Mouse (Mus musculus) forebrain, embryonic 16.5 days (tissue): ENCODE measurements around the gene Ankrd37. TPM values are rescaled to one million over a fixed set of nuclear protein-coding genes. Genes with fewer than 3 reads are reported as not detected.
A peak's percentile ranks its signal among the peaks of the same experiment; 100 is the strongest.

ENCODE experiments used
- ATAC-seq: fragments of 200-750 bp; cut with Nextera tagmentation; 2 replicates; pipeline ENCODE4 v1.8.0; 2017; ENCODE audit warnings: mild to moderate bottlenecking, moderate library complexity
- H3K27ac ChIP-seq: fragments of 300-500 bp; sonication (generic); 2 replicates; pipeline ENCODE4 v1.5.1; 2014; ENCODE audit warnings: low read length, control low read depth
- H3K27me3 ChIP-seq: fragments of 300-500 bp; sonication (generic); replicated peaks from 2 replicates; pipeline ENCODE4 v1.6.1; 2014; ENCODE audit warnings: low read length; ENCODE audit not compliant: control insufficient read depth, insufficient read depth
- H3K36me3 ChIP-seq: fragments of 300-500 bp; sonication (generic); 2 replicates; pipeline ENCODE4 v1.6.1; 2014; ENCODE audit not compliant: control insufficient read depth, insufficient read depth
- H3K4me1 ChIP-seq: fragments of 300-500 bp; sonication (generic); replicated peaks from 2 replicates; pipeline ENCODE4 v1.6.1; 2014; ENCODE audit warnings: low read length; ENCODE audit not compliant: control insufficient read depth, insufficient read depth
- H3K4me2 ChIP-seq: fragments of 300-500 bp; sonication (generic); 2 replicates; pipeline ENCODE4 v1.6.1; 2014; ENCODE audit warnings: mild to moderate bottlenecking, low read length, control low read depth
- H3K4me3 ChIP-seq: fragments of 300-500 bp; sonication (generic); replicated peaks from 2 replicates; pipeline ENCODE4 v1.5.1; 2014; ENCODE audit warnings: mild to moderate bottlenecking, low read length, control low read depth
- H3K9ac ChIP-seq: fragments of 300-500 bp; sonication (generic); replicated peaks from 2 replicates; pipeline ENCODE4 v1.6.1; 2014; ENCODE audit warnings: low read depth, low read length, control low read depth
- H3K9me3 ChIP-seq: fragments of 300-500 bp; sonication (generic); 2 replicates; pipeline ENCODE4 v1.6.1; 2016; ENCODE audit warnings: low read length; ENCODE audit not compliant: control insufficient read depth
- WGBS: fragments of 180-500 bp; shearing (Covaris S2); extraction: QIAGEN DNeasy Blood & Tissue Kit; methylation state at CpG from one replicate; pipeline ENCODE4 v1.1.7; 2014; 5-methylcytosine and 5-hydroxymethylcytosine counted together
- polyA plus RNA-seq: library from polyadenylated mRNA; unstranded; fragments of >200 nt; fragmentation: Nextera tagmentation; extraction: Ambion mirVana; gene quantifications from 2 replicates; pipeline ENCODE4 v1.2.1, GENCODE M21; 2015

Gene Ankrd37
- polyA plus RNA-seq, 1 experiment from 2014 or later: 26.1 TPM

GRCm38 (mm10) chr8:45975837-45976468 lies 29.6 kb downstream of the Ankrd37 start:
- no peaks in the 10 kb centered on the region for H3K27me3 ChIP-seq
- 0 out of 2 replicates have a peak, but pooled peaks cover 2% of the 10 kb centered on the region for H3K9me3 ChIP-seq
- 73% methylated on average over 11 of the region's 11 CpGs for WGBS
- peak overlapping the region; percentile 83 for H3K4me2 ChIP-seq
- ATAC-seq: no peak
- H3K36me3 ChIP-seq: peaks cover 6% of the 10 kb centered on the region
- H3K9ac ChIP-seq: peak overlapping the region; percentile 73
- H3K27ac ChIP-seq: no peak overlapping the region
- H3K4me3 ChIP-seq: peak overlapping the region; percentile 78
- peaks cover 11% of the 10 kb centered on the region for H3K4me1 ChIP-seq

- H3K9me3 ChIP-seq: 0 out of 2 replicates have a peak, but pooled peaks cover 2% of the 10 kb centered on the region
- peaks cover 3% of the 10 kb centered on the region; the same call in 1 of the 2 replicates for H3K36me3 ChIP-seq
- H3K4me3 ChIP-seq: peak within 1 kb of the TSS; percentile 78
- peak within 1 kb of the TSS; percentile 83 for H3K4me2 ChIP-seq
- H3K27ac ChIP-seq: peak within 1 kb of the TSS; percentile 85
- under 1% methylated on average over 57 of the region's 57 CpGs for WGBS
- H3K4me1 ChIP-seq: peaks cover 11% of the 10 kb centered on the region
- no peaks in the 10 kb centered on the region for H3K27me3 ChIP-seq
- ATAC-seq: peak; percentile 99
- peak within 1 kb of the TSS; percentile 73 for H3K9ac ChIP-seq
These were observed 30.2 kb downstream of the Ankrd37 start, which contains the start of the genes 1700029J07Rik and Ufsp2 for GRCm38 (mm10) chr8:45975126-45975836. Gene 1700029J07Rik, minus strand, starts transcription at chr8:45975252. Gene Ufsp2, plus strand, starts transcription at chr8:45975528.

GRCm38 (mm10) chr8:45973988-45974505 lies 31.5 kb downstream of the Ankrd37 start:
- Histone ChIP-seq H3K4me3 (no peak overlapping the region), H3K27ac (no peak overlapping the region), H3K27me3 (no peaks in the 10 kb centered on the region), H3K9ac (no peak overlapping the region; the same call in 1 of the 2 replicates), H3K9me3 (0 out of 2 replicates have a peak, but pooled peaks cover 2% of the 10 kb centered on the region), H3K4me1 (peaks cover 11% of the 10 kb centered on the region), H3K4me2 (peak overlapping the region; percentile 83), H3K36me3 (no peaks in the 10 kb centered on the region)
- WGBS: 61% methylated on average over 8 of the region's 8 CpGs
- no peak for ATAC-seq

- H3K27ac ChIP-seq: no peak overlapping the region
- WGBS: 97% methylated on average over 12 of the region's 12 CpGs
- H3K9me3 ChIP-seq: 0 out of 2 replicates have a peak, but pooled peaks cover 2% of the 10 kb centered on the region
- H3K4me3 ChIP-seq: no peak overlapping the region
- ATAC-seq: no peak
- no peak overlapping the region for H3K4me2 ChIP-seq
- H3K27me3 ChIP-seq: no peaks in the 10 kb centered on the region
- peaks cover 7% of the 10 kb centered on the region for H3K4me1 ChIP-seq
- H3K36me3 ChIP-seq: no peaks in the 10 kb centered on the region
- no peak overlapping the region for H3K9ac ChIP-seq
These were observed 34.6 kb downstream of the Ankrd37 start for GRCm38 (mm10) chr8:45970894-45971293.

GRCm38 (mm10) chr8:45950622-45951021 lies 54.9 kb downstream of the Ankrd37 start:
- no peak for ATAC-seq
- WGBS: 26% methylated on average over 2 of the region's 2 CpGs

More at GRCm38 (mm10) chr8:45950622-45951021, 54.9 kb downstream of the Ankrd37 start:
- Histone ChIP-seq H3K36me3 (no peaks in the 10 kb centered on the region), H3K9me3 (no peaks in the 10 kb centered on the region), H3K9ac (no peak overlapping the region), H3K27ac (no peak overlapping the region), H3K4me3 (no peak overlapping the region), H3K4me1 (no peaks in the 10 kb centered on the region; the same call in 1 of the 2 replicates), H3K4me2 (no peak overlapping the region), H3K27me3 (no peaks in the 10 kb centered on the region)

Other genes with a start within 250 kb of the Ankrd37 start
- gene Pdlim3, start 120.2 kb downstream of the Ankrd37 start, polyA plus RNA-seq: 3.6 and 4.9 TPM in 2 replicates
- 0.37 TPM in 1 of 2 replicates, not detected in the other for gene Ccdc110, start 71.1 kb downstream of the Ankrd37 start, polyA plus RNA-seq
- gene 1700029J07Rik, start 30.5 kb downstream of the Ankrd37 start, polyA plus RNA-seq: 5.0 and 5.2 TPM in 2 replicates
- 57.8 and 59.8 TPM in 2 replicates for gene Ufsp2, start 30.2 kb downstream of the Ankrd37 start, polyA plus RNA-seq
- gene Lrp2bp, start 6.4 kb downstream of the Ankrd37 start, polyA plus RNA-seq: 0.24 and 0.72 TPM in 2 replicates
- gene Cfap97, start 146.1 kb upstream of the Ankrd37 start, polyA plus RNA-seq: 22.9 and 26.5 TPM in 2 replicates
- gene Snx25, start 146.5 kb upstream of the Ankrd37 start, polyA plus RNA-seq: 4.9 and 6.1 TPM in 2 replicates
- gene Slc25a4, start 205.6 kb upstream of the Ankrd37 start, polyA plus RNA-seq: 679 and 710 TPM in 2 replicates